Mouse (Mus musculus) adrenal gland, postnatal 10 days (tissue): ENCODE data around the gene Snapc5. TPM values are rescaled to one million over a fixed set of nuclear protein-coding genes. Genes with fewer than 3 reads are reported as not detected.
"Not testable (repeated sequence)": the region's sequence is repeated elsewhere in the genome, so short reads cannot be mapped to it uniquely, and the experiment has no call there.

Experiments used
- DNase-seq: peaks from one replicate; pipeline ENCODE4 v3.0.0; 2021; ENCODE audit warnings: mixed read lengths
- long read RNA-seq, 2 experiments: library from polyadenylated mRNA; stranded (forward); transcript quantifications; one replicate each; pipeline ENCODE4 v2.0.0; 2021
- total RNA-seq, 2 experiments: library from RNA; stranded (reverse); gene quantifications; 2 replicates each; pipeline ENCODE4 v1.2.3; 2021

Snapc5 gene
- total RNA-seq: 10 to 100 TPM; 17.4 to 20.8 TPM
- long read RNA-seq, experiment 1, transcript Snapc5-201 (3 exons, 1,228 nt): major isoform, 23 of 29 reads
- long read RNA-seq, experiment 1, partial matches to known transcripts: 0 of 29 reads
- long read RNA-seq, experiment 1, other reads (novel, unspliced or antisense): 6 of 29 reads
- long read RNA-seq, experiment 2, transcript Snapc5-201 (3 exons, 1,228 nt): major isoform, 21 of 28 reads
- long read RNA-seq, experiment 2, partial matches to known transcripts: 4 of 28 reads
- long read RNA-seq, experiment 2, other reads (novel, unspliced or antisense): 3 of 28 reads

GRCm38 (mm10) chr9:64178974-64179646 lies at the start of gene Snapc5:
Gene Snapc5 (plus strand): TSS chr9:64179274.
- DNase-seq: peak; percentile 92

- DNase-seq: no peak
Observed at GRCm38 (mm10) chr9:64131623-64132022, 47.5 kb upstream of the Snapc5 start.

- DNase-seq: peak; percentile 66
Observed at GRCm38 (mm10) chr9:64138896-64139295, 40.2 kb upstream of the Snapc5 start.

- no peak for DNase-seq
Observed at GRCm38 (mm10) chr9:64139879-64140278, 39.2 kb upstream of the Snapc5 start.

- no peak for DNase-seq
Observed at GRCm38 (mm10) chr9:64156641-64157040, 22.4 kb upstream of the Snapc5 start.

GRCm38 (mm10) chr9:64160471-64160870 lies 18.6 kb upstream of the Snapc5 start:
- DNase-seq: peak; percentile 56

GRCm38 (mm10) chr9:64169967-64170366 lies 9.1 kb upstream of the Snapc5 start:
- not testable (repeated sequence) for DNase-seq

GRCm38 (mm10) chr9:64172145-64172815 lies 6.8 kb upstream of the Snapc5 start:
- no peak for DNase-seq

GRCm38 (mm10) chr9:64172816-64173665 lies 6.0 kb upstream of the Snapc5 start, which contains the start of the genes Zwilch and Rpl4:
Gene Zwilch (minus strand): TSS chr9:64173104.
Gene Rpl4 (plus strand): TSS chr9:64173375.
- peak; percentile 87 for DNase-seq

- DNase-seq: no peak
Observed at GRCm38 (mm10) chr9:64173666-64174220, 5.3 kb upstream of the Snapc5 start.

GRCm38 (mm10) chr9:64174341-64174740 lies 4.7 kb upstream of the Snapc5 start:
- no peak for DNase-seq

GRCm38 (mm10) chr9:64174766-64175165 lies 4.3 kb upstream of the Snapc5 start:
- no peak for DNase-seq

- DNase-seq: no peak
Observed at GRCm38 (mm10) chr9:64175378-64175777, 3.7 kb upstream of the Snapc5 start.

- DNase-seq: no peak
Observed at GRCm38 (mm10) chr9:64178610-64178973, 482 bp upstream of the Snapc5 start.

- not testable (repeated sequence) for DNase-seq
Observed at GRCm38 (mm10) chr9:64183295-64183694, 4.2 kb downstream of the Snapc5 start.

GRCm38 (mm10) chr9:64184166-64184840 lies 5.2 kb downstream of the Snapc5 start:
- DNase-seq: no peak

- peak; percentile 21 for DNase-seq
Observed at GRCm38 (mm10) chr9:64193879-64194278, 14.8 kb downstream of the Snapc5 start.

GRCm38 (mm10) chr9:64195554-64195953 lies 16.5 kb downstream of the Snapc5 start:
- no peak for DNase-seq

GRCm38 (mm10) chr9:64197524-64197923 lies 18.4 kb downstream of the Snapc5 start:
- no peak for DNase-seq

- no peak for DNase-seq
Observed at GRCm38 (mm10) chr9:64198068-64198762, 19.1 kb downstream of the Snapc5 start.
